Mouse (Mus musculus) kidney, embryonic 15.5 days (tissue): ENCODE measurements at regions not wholly inside any gene's neighbourhood (a gene's known extent, or its start where the extent isn't known, plus 50 kb on each side); places are given as distances from the start of the nearest gene placed in this dataset.

ENCODE experiments used
- ATAC-seq: fragments of 200-750 bp; cut with Nextera tagmentation; replicated peaks from 2 replicates; pipeline ENCODE4 v1.8.0; 2017; ENCODE audit warnings: moderate TSS enrichment; ENCODE audit not compliant: low FRiP score
- H3K27ac ChIP-seq: fragments of 300-500 bp; sonication (generic); 2 replicates; pipeline ENCODE4 v1.5.1; 2015; ENCODE audit warnings: mild to moderate bottlenecking, inconsistent platforms
- H3K27me3 ChIP-seq: fragments of 300-500 bp; sonication (generic); 2 replicates; pipeline ENCODE4 v1.6.1; 2015; ENCODE audit warnings: inconsistent platforms
- H3K36me3 ChIP-seq: fragments of 300-500 bp; sonication (generic); 2 replicates; pipeline ENCODE4 v1.6.1; 2015; ENCODE audit warnings: inconsistent platforms
- H3K4me1 ChIP-seq: fragments of 300-500 bp; sonication (generic); 2 replicates; pipeline ENCODE4 v1.6.1; 2015; ENCODE audit warnings: inconsistent platforms
- H3K4me2 ChIP-seq: fragments of 300-500 bp; sonication (generic); 2 replicates; pipeline ENCODE4 v1.6.1; 2015; ENCODE audit warnings: moderate library complexity, mild to moderate bottlenecking, inconsistent platforms
- H3K4me3 ChIP-seq: fragments of 300-500 bp; sonication (generic); replicated peaks from 2 replicates; pipeline ENCODE4 v1.5.1; 2015; ENCODE audit warnings: mild to moderate bottlenecking, inconsistent platforms
- H3K9ac ChIP-seq: fragments of 300-500 bp; sonication (generic); 2 replicates; pipeline ENCODE4 v1.6.1; 2015; ENCODE audit warnings: mild to moderate bottlenecking, inconsistent platforms
- H3K9me3 ChIP-seq: fragments of 300-500 bp; sonication (generic); replicated peaks from 2 replicates; pipeline ENCODE4 v1.6.1; 2016; ENCODE audit warnings: inconsistent platforms
- WGBS: fragments of 180-500 bp; shearing (Covaris S2); methylation state at CpG from one replicate; pipeline ENCODE4 v1.1.7; 2015; ENCODE audit warnings: mixed read lengths; 5-methylcytosine and 5-hydroxymethylcytosine counted together

DNA sequence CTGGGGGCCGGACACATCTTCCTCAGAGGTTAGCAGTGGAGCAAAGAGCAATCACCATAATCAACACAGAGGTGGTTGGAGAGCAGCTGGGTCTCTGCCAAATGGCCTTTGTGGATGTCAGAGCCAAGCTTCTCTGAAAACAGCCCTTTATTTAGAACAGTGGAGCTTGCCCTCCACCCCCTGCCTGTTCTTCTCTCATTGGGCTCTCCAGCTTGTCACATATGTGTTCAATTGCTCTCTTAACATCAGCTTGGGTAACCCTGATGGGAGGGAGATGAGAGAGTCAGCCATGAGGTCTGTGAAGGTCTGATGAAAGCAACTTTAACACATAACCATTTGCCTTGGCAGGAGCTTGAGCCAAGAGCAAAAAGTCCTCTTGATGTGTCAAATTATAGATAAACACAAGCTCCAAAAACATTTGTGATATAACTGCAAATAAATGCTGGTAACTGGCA is 140.1 kb upstream of the Spdl1 start:
- Histone ChIP-seq H3K27me3 (no peaks in the 10 kb centered on the region), H3K9me3 (no peaks in the 10 kb centered on the region), H3K9ac (no peak overlapping the region), H3K4me3 (no peak overlapping the region), H3K27ac (no peak overlapping the region), H3K4me2 (no peak overlapping the region), H3K4me1 (no peaks in the 10 kb centered on the region), H3K36me3 (no peaks in the 10 kb centered on the region)
- ATAC-seq, result no peak
- 13% methylated on average over 1 of the region's 1 CpGs for WGBS

DNA sequence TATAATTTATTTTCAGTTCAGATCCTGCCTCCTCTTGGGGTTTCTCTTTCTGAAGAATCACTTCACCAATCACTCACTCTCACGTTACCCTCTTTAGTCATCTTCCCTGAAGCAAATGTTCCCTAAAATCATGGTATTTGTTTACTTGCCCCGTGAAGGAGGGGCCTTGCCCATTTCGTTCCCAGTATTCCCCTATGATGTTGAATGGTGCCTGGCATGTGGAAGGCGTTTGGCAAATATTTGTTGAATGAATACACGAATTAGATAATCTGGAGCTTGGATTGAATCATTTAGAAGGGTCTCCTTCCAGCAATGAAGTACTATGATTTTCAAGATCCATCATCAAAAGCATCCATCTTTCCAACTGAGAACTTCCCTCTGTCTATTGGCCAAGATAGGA is 139.6 kb upstream of the Spdl1 start:
- Histone ChIP-seq H3K27me3 (no peaks in the 10 kb centered on the region), H3K9me3 (no peaks in the 10 kb centered on the region), H3K27ac (no peak overlapping the region), H3K36me3 (no peaks in the 10 kb centered on the region), H3K4me1 (no peaks in the 10 kb centered on the region), H3K4me3 (no peak overlapping the region), H3K4me2 (no peak overlapping the region), H3K9ac (no peak overlapping the region)
- ATAC-seq, result no peak
- WGBS, result 41% methylated on average over 5 of the region's 5 CpGs

DNA sequence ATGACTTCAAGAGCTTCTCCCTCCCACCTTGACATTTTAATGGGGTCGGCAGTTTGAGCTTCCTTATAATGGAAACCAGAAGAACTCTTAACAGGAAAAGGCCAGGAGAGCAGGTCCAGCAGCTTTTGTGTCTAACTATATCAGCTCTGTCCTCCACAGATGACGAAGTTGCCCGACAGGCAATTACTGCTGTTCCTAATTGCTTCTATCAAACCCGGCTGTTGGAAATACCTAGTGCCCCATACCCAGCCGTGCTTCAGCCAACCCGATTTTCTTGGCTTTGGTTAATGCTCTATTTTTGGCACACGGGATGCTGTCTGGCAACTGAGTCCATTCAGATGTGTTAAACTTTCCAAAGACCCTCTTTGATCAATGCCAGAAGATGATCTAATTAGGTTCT is 125.8 kb upstream of the Spdl1 start:
- no peak for ATAC-seq
- WGBS, result 76% methylated on average over 7 of the region's 7 CpGs

DNA sequence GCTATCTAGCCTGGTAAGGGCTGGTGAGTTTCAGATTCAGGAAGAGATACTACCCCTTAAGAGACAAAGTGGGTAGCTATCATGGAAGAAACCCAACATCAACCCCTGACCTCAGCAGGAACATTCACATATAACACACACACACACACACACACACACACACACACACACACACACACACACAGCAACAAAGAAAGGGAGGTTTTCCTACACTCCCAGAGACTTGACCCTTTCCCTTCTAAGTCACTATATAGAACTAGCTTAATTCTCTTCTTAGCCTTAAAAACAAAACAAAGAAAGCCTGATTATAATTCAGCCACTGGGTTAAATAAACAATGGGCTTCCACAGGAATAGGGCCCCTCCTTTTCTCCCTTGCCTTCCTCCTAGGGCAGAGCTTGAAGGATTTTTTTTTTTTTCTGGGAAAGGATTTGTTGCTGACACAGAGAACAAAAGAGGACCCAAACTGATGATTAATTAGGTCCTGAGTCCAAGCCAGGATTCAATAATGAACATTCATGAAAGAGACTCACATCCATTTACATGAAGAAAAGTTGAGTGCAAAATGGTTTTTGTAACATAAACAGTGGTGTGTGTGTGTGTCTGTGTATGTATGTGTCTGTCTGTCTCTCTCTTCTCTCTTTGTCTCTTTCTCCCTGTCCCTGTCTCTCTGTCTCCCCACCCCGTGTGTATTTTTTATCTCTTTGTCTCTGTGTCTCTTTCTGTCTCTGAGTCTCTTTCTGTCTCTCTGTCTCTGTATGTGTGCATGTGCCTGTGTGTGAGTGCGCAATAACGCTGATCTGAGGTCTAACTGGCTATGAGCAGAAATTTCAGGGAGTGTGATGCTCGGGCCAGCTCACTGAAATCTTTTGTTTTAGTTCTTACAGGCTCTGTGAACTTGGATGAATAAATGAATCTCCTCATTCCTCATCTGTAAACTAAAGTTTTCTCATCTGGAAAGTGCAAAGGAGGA is 108.3 kb upstream of the Spdl1 start:
- no peak overlapping the region for H3K4me3 ChIP-seq
- no peak overlapping the region for H3K9ac ChIP-seq
- H3K4me1 ChIP-seq, result 0 out of 2 replicates have a peak, but pooled peaks cover 5% of the 10 kb centered on the region
- 88% methylated on average over 4 of the region's 4 CpGs for WGBS
- no peaks in the 10 kb centered on the region for H3K27me3 ChIP-seq
- H3K36me3 ChIP-seq, result no peaks in the 10 kb centered on the region
- peak; percentile 33; the same call in 1 of the 2 replicates for ATAC-seq
- H3K9me3 ChIP-seq, result no peaks in the 10 kb centered on the region
- H3K27ac ChIP-seq, result peak overlapping the region; percentile 64
- no peak overlapping the region for H3K4me2 ChIP-seq

More for the DNA sequence above, 125.8 kb upstream of the Spdl1 start:
- no peak overlapping the region for H3K4me2 ChIP-seq
- H3K27ac ChIP-seq, result no peak overlapping the region
- H3K9ac ChIP-seq, result no peak overlapping the region
- H3K4me3 ChIP-seq, result no peak overlapping the region
- no peaks in the 10 kb centered on the region for H3K27me3 ChIP-seq
- H3K4me1 ChIP-seq, result no peaks in the 10 kb centered on the region
- no peaks in the 10 kb centered on the region for H3K9me3 ChIP-seq
- no peaks in the 10 kb centered on the region for H3K36me3 ChIP-seq

DNA sequence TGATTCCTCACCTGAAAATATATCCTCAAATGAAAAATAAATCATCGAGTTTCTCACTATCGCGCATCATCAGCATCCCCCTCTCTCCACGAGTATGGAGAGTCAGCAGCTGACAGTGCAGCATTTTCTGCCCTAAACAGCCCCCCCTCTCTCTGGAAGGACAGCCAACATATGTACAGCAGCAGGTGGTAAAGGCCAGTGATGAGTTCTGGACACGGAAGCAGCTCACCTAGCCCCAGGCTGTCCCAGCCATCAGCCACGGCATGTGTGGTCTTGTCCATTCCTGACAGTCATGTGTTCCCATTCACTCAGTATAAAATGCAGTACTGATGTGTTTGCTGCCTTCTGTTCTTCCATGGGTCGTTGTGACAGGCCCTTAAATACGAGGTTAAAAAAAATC is 106.7 kb upstream of the Spdl1 start:
- no peak overlapping the region for H3K27ac ChIP-seq
- H3K4me1 ChIP-seq, result 0 out of 2 replicates have a peak, but pooled peaks cover 5% of the 10 kb centered on the region
- no peaks in the 10 kb centered on the region for H3K36me3 ChIP-seq
- 83% methylated on average over 8 of the region's 8 CpGs for whole genome bisulfite sequencing
- H3K27me3 ChIP-seq, result no peaks in the 10 kb centered on the region
- H3K4me3 ChIP-seq, result no peak overlapping the region
- no peak overlapping the region for H3K4me2 ChIP-seq
- no peak overlapping the region for H3K9ac ChIP-seq
- no peaks in the 10 kb centered on the region for H3K9me3 ChIP-seq
- no peak for ATAC-seq

DNA sequence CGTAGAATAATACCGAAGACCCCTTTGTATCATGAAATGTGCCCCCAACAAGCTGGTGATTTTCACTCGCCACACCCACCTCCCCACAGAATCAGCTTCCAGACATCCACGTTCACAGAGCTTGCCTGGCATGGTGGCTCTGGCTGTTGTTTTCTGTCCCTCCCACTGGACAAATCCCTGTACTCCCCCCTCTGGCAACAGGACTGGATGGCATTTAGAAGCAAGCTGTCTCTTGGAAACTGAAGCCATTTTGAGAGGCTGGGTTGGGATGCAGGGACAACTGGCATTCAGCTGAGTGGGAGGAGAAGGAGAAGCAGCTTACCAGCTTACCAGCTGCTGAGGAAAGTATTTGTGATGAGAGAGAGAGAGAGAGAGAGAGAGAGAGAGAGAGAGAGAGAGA is 105.6 kb upstream of the Spdl1 start:
- Histone ChIP-seq H3K4me3 (no peak overlapping the region), H3K4me2 (no peak overlapping the region), H3K4me1 (0 out of 2 replicates have a peak, but pooled peaks cover 5% of the 10 kb centered on the region), H3K9ac (no peak overlapping the region), H3K9me3 (no peaks in the 10 kb centered on the region), H3K27me3 (no peaks in the 10 kb centered on the region), H3K27ac (no peak overlapping the region), H3K36me3 (no peaks in the 10 kb centered on the region)
- ATAC-seq, result no peak
- WGBS, result 84% methylated on average over 4 of the region's 4 CpGs

DNA sequence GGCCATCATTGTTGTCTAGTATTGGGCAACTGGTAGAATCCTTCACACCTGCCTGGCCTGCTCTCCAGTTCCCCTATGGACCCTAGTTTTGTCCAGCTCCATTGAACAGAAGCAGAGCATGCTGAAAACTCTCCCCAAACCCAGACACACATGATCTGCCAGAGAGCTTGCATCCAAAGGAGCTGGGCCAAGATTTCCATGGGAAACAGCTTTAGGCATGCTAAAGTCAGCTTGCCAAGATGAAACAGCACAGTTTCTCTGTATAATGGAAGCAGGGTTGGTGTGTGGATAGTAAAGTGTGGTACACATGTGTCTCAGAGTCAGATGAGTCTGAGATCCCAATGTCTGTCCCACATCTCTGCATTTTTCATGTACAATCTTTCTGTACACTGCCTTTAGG is 98.8 kb upstream of the Spdl1 start:
- H3K27me3 ChIP-seq, result no peaks in the 10 kb centered on the region; the same call in 1 of the 2 replicates
- H3K9me3 ChIP-seq, result no peaks in the 10 kb centered on the region
- no peak for ATAC-seq
- H3K4me3 ChIP-seq, result no peak overlapping the region
- no peak overlapping the region for H3K9ac ChIP-seq
- H3K4me2 ChIP-seq, result no peak overlapping the region
- H3K4me1 ChIP-seq, result peaks cover 7% of the 10 kb centered on the region; the same call in 1 of the 2 replicates
- no peaks in the 10 kb centered on the region for H3K36me3 ChIP-seq
- H3K27ac ChIP-seq, result no peak overlapping the region

DNA sequence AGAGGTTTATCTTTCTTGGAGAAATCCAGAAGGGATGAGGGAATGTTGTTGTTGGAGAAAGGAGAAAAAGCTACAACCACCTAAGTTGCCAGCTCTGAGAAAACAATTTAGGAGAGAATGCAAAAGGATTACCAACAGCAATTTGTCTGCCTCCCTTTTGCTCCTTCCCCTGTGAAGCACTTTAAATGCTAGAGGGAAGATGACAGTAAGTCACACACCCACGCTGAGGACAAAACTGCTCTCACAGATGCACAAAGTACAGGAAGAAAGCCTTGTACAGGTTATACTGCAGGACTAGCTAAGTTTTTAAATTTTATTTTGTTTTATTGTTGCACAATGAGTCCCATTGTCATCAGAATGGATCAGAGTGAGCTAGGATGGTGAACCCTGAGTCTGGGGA is 83.7 kb upstream of the Spdl1 start:
- Histone ChIP-seq H3K27ac (no peak overlapping the region), H3K27me3 (no peaks in the 10 kb centered on the region), H3K4me1 (no peaks in the 10 kb centered on the region), H3K36me3 (no peaks in the 10 kb centered on the region), H3K4me3 (no peak overlapping the region), H3K9ac (no peak overlapping the region), H3K4me2 (no peak overlapping the region), H3K9me3 (no peaks in the 10 kb centered on the region)
- no peak for ATAC-seq
- WGBS, result 69% methylated on average over 1 of the region's 1 CpGs

DNA sequence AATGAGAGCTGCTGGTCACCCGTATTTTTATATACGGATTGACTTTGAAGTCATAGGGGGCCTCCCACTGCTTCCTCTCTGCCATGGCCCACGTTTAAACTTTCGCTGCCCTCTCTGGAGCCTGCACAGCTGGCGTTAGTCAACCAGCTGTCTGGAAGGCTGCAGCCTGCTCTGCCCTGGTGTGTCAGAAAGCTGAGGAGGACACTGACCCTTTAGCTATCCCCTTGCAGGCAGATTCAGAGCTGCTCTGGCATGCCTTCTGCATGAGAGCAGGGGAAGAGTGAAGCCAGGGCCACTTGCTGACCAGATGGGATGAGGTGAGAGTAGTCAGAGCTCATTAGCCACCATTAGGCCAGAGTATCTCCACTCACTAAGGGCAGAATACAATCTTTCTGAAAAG is 76.4 kb upstream of the Spdl1 start:
- no peaks in the 10 kb centered on the region for H3K9me3 ChIP-seq
- no peaks in the 10 kb centered on the region for H3K36me3 ChIP-seq
- H3K9ac ChIP-seq, result no peak overlapping the region
- 7% methylated on average over 5 of the region's 5 CpGs for WGBS
- H3K27ac ChIP-seq, result peak overlapping the region; percentile 9; the same call in 1 of the 2 replicates
- no peaks in the 10 kb centered on the region for H3K27me3 ChIP-seq
- H3K4me3 ChIP-seq, result no peak overlapping the region
- H3K4me1 ChIP-seq, result peaks cover 11% of the 10 kb centered on the region
- no peak overlapping the region for H3K4me2 ChIP-seq
- peak; percentile 95 for ATAC-seq

DNA sequence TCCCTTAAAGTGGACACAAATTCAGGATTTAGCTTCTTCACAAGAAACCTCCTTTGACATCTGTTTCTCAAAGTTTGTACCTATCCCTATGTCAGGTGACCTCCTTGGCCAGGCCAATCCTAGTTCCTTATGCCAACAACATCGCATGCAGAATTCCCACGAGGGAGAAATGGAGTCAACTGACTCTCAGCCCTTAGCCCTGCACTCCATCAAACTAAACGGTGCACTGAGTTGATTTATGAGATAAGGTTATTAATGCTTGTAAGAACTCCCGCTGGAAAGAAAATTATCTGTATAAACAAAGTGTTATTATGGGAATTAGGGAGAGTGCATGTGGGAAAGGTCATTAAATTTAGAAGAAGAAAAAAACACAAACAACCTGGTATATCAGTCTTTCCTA is 70.8 kb upstream of the Spdl1 start:
- H3K9me3 ChIP-seq, result no peaks in the 10 kb centered on the region
- no peak overlapping the region for H3K4me2 ChIP-seq
- 11% methylated on average over 4 of the region's 4 CpGs for WGBS
- no peaks in the 10 kb centered on the region for H3K36me3 ChIP-seq
- no peak for ATAC-seq
- peaks cover 2% of the 10 kb centered on the region for H3K4me1 ChIP-seq
- no peak overlapping the region for H3K9ac ChIP-seq
- H3K4me3 ChIP-seq, result no peak overlapping the region
- H3K27me3 ChIP-seq, result no peaks in the 10 kb centered on the region
- H3K27ac ChIP-seq, result no peak overlapping the region

DNA sequence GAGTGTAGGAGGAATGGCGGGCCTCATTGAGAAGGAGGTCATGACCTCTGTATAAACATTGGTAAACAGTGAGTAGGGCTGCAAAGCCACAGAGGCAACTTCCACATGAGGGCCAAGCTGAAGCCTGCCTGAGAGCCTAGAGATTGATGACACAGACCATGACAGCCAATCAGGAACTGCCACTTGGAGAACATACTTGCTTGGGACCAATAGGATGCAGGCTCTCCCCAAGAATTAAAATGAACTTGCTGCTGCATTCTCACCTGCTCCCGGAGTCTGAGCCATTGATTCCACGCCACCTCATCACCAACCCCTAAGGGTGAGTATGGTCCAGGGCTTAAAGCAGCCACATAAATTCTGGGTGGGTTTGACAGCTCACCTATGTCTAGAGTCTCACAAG is 66.0 kb upstream of the Spdl1 start:
- WGBS, result 67% methylated on average over 3 of the region's 3 CpGs
- Histone ChIP-seq H3K27me3 (no peaks in the 10 kb centered on the region), H3K9ac (no peak overlapping the region), H3K36me3 (no peaks in the 10 kb centered on the region), H3K27ac (no peak overlapping the region), H3K9me3 (no peaks in the 10 kb centered on the region), H3K4me2 (no peak overlapping the region), H3K4me1 (no peaks in the 10 kb centered on the region), H3K4me3 (no peak overlapping the region)
- ATAC-seq, result no peak

DNA sequence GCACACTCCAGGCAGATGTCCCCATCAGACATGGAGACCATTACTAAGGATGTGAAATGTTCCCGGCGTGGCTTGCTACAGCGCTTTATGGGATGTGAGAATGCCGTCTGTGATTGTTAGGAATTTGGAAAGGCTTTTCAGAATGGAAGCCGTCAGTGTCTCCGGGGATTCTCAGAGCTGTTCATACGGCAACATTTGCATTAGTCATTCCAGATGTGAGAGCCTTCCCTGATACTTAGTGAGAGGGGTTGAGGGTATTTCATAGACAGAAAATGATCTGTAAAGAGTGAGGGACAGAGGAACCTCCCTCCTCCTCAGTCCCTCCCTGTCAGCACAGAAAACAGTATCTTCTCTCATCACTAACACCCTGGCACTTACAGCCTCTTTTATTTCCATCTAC is 62.2 kb upstream of the Spdl1 start:
- ATAC-seq, result no peak
- H3K9me3 ChIP-seq, result no peaks in the 10 kb centered on the region
- no peaks in the 10 kb centered on the region for H3K27me3 ChIP-seq
- H3K27ac ChIP-seq, result no peak overlapping the region
- no peaks in the 10 kb centered on the region for H3K36me3 ChIP-seq
- no peaks in the 10 kb centered on the region for H3K4me1 ChIP-seq
- H3K9ac ChIP-seq, result no peak overlapping the region
- H3K4me2 ChIP-seq, result no peak overlapping the region
- no peak overlapping the region for H3K4me3 ChIP-seq
- WGBS, result 75% methylated on average over 7 of the region's 7 CpGs
